Mouse (Mus musculus) hindbrain, embryonic 16.5 days (tissue): ENCODE results near the gene Teddm3. TPM values are rescaled to one million over a fixed set of nuclear protein-coding genes. Genes with fewer than 3 reads are reported as not detected.
"Not testable (repeated sequence)": the region's sequence is repeated elsewhere in the genome, so short reads cannot be mapped to it uniquely, and the experiment has no call there.

Source experiments
- ATAC-seq: fragments of 200-750 bp; cut with Nextera tagmentation; 2 replicates; pipeline ENCODE4 v1.8.0; 2017; ENCODE audit warnings: moderate TSS enrichment, moderate library complexity
- H3K27ac ChIP-seq: fragments of 300-500 bp; sonication (generic); 2 replicates; pipeline ENCODE4 v1.5.1; 2014; ENCODE audit warnings: low read depth, mild to moderate bottlenecking, control low read depth, low read length, moderate library complexity
- H3K27me3 ChIP-seq: fragments of 300-500 bp; sonication (generic); replicated peaks from 2 replicates; pipeline ENCODE4 v1.6.1; 2014; ENCODE audit warnings: low read length; ENCODE audit not compliant: control insufficient read depth, insufficient read depth
- H3K36me3 ChIP-seq: fragments of 300-500 bp; sonication (generic); 2 replicates; pipeline ENCODE4 v1.6.1; 2014; ENCODE audit warnings: mild to moderate bottlenecking, low read length, moderate library complexity, mixed read lengths; ENCODE audit not compliant: control insufficient read depth, insufficient read depth
- H3K4me1 ChIP-seq: fragments of 300-500 bp; sonication (generic); 2 replicates; pipeline ENCODE4 v1.6.1; 2014; ENCODE audit warnings: low read depth, low read length; ENCODE audit not compliant: control insufficient read depth, insufficient read depth
- H3K4me2 ChIP-seq: fragments of 300-500 bp; sonication (generic); 2 replicates; pipeline ENCODE4 v1.6.1; 2014; ENCODE audit warnings: mild to moderate bottlenecking, low read length, control low read depth, moderate library complexity
- H3K4me3 ChIP-seq: fragments of 300-500 bp; sonication (generic); 2 replicates; pipeline ENCODE4 v1.5.1; 2014; ENCODE audit warnings: mild to moderate bottlenecking, low read length, control low read depth, moderate library complexity
- H3K9ac ChIP-seq: fragments of 300-500 bp; sonication (generic); 2 replicates; pipeline ENCODE4 v1.6.1; 2014; ENCODE audit warnings: low read depth, mild to moderate bottlenecking, control low read depth, low read length, moderate library complexity
- H3K9me3 ChIP-seq: fragments of 300-500 bp; sonication (generic); 2 replicates; pipeline ENCODE4 v1.6.1; 2014; ENCODE audit warnings: mild to moderate bottlenecking, low read length, moderate library complexity; ENCODE audit not compliant: control insufficient read depth
- WGBS: fragments of 180-500 bp; shearing (Covaris S2); extraction: QIAGEN DNeasy Blood & Tissue Kit; methylation state at CpG from one replicate; pipeline ENCODE4 v1.1.7; 2014; 5-methylcytosine and 5-hydroxymethylcytosine counted together
- polyA plus RNA-seq: library from polyadenylated mRNA; unstranded; fragments of >200 nt; fragmentation: Nextera tagmentation; extraction: Ambion mirVana; gene quantifications from 2 replicates; pipeline ENCODE4 v1.2.1, GENCODE M21; 2015

Teddm3 gene
- 0.21 and 0.50 TPM in 2 replicates for polyA plus RNA-seq

GRCm38 (mm10) chr16:21153900-21154299, at the start of gene Teddm3:
Teddm3 (minus strand) TSS chr16:21154000.
- not testable (repeated sequence) for H3K27ac ChIP-seq, H3K36me3 ChIP-seq, H3K4me3 ChIP-seq, H3K4me2 ChIP-seq, H3K9ac ChIP-seq, H3K27me3 ChIP-seq, H3K9me3 ChIP-seq, H3K4me1 ChIP-seq, ATAC-seq
- WGBS: no CpG with 5 or more reads among the region's 2 CpGs

GRCm38 (mm10) chr16:21202731-21203130, 48.9 kb upstream of the Teddm3 start:
- Histone ChIP-seq H3K9me3 (no peaks in the 10 kb centered on the region), H3K4me1 (peaks cover 16% of the 10 kb centered on the region), H3K27me3 (no peaks in the 10 kb centered on the region), H3K9ac (no peak overlapping the region), H3K4me3 (no peak overlapping the region), H3K36me3 (no peaks in the 10 kb centered on the region), H3K4me2 (no peak overlapping the region), H3K27ac (no peak overlapping the region)
- no peak for ATAC-seq
- 86% methylated on average over 4 of the region's 4 CpGs for WGBS

DNA sequence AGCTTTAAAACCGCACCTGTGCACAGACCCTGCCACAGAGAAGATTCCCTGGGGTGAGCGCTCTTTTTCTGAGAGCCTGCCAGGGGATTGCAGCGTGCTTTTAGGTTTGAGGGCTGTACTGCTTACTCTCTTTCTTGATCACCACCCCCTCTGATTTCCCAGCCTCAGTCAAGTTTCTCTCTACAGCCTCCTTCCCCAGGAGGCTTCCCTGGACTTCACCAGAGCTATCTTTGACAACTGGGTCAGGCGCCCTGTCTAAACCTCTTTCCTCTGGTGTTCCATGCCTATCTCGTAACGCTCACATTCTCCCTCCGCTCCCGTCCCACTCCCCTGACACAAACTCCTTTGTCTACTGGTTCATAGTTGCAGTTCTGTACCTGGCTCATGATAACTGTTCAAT, 45.6 kb upstream of the Teddm3 start:
- WGBS: 62% methylated on average over 8 of the region's 8 CpGs
- no peak overlapping the region for H3K27ac ChIP-seq
- H3K36me3 ChIP-seq: no peaks in the 10 kb centered on the region
- H3K9ac ChIP-seq: no peak overlapping the region
- no peaks in the 10 kb centered on the region for H3K9me3 ChIP-seq
- no peak overlapping the region for H3K4me2 ChIP-seq
- H3K4me3 ChIP-seq: no peak overlapping the region
- H3K4me1 ChIP-seq: peaks cover 4% of the 10 kb centered on the region
- ATAC-seq: no peak
- no peaks in the 10 kb centered on the region for H3K27me3 ChIP-seq

DNA sequence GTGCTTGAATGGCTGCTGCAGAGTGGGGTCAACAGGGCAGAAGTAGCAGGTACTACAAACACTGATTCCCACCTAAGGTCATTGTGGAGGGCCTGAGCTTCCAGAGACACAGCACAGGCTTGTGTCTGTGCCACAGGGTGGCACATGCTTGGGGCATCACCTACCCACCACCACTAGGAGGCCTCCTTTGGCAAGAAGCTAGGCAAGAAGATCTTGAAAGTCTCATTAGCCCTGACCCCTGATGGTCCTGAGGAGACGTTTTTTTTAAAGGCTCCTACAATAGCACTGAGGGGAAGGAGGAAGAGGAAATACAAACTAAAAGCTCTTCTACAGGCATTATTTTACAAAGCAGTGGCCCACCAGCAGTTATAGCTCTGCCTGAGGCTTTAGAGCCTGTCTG, 44.7 kb upstream of the Teddm3 start:
- Histone ChIP-seq H3K27me3 (no peaks in the 10 kb centered on the region), H3K4me2 (no peak overlapping the region), H3K4me3 (no peak overlapping the region), H3K36me3 (no peaks in the 10 kb centered on the region), H3K4me1 (no peaks in the 10 kb centered on the region), H3K9me3 (no peaks in the 10 kb centered on the region), H3K9ac (no peak overlapping the region), H3K27ac (no peak overlapping the region)
- WGBS: 4% methylated on average over 1 of the region's 1 CpGs
- no peak for ATAC-seq

DNA sequence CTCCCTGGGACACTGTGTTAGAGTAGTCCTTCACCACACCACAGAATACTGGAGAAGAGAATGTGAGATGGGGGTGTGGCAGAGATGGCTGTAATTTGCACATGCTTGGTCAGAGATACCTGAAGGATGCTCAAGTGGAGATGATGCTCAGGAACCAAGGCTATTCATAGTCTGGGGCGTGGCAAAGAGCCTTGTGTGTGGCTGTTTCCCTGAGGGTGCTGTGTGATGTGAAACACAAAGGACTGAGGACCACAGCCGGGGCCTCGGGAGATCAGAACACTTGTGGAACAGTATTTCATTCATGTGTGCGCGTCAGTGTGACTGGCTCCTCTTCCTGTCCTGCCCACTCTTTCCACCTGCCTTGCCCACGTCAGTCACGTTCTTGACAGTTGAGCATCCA, 44.2 kb upstream of the Teddm3 start:
- Histone ChIP-seq H3K4me3 (no peak overlapping the region), H3K9ac (no peak overlapping the region), H3K27me3 (no peaks in the 10 kb centered on the region), H3K27ac (no peak overlapping the region), H3K4me1 (no peaks in the 10 kb centered on the region), H3K9me3 (no peaks in the 10 kb centered on the region), H3K4me2 (no peak overlapping the region), H3K36me3 (no peaks in the 10 kb centered on the region)
- WGBS: 84% methylated on average over 7 of the region's 7 CpGs
- no peak for ATAC-seq

DNA sequence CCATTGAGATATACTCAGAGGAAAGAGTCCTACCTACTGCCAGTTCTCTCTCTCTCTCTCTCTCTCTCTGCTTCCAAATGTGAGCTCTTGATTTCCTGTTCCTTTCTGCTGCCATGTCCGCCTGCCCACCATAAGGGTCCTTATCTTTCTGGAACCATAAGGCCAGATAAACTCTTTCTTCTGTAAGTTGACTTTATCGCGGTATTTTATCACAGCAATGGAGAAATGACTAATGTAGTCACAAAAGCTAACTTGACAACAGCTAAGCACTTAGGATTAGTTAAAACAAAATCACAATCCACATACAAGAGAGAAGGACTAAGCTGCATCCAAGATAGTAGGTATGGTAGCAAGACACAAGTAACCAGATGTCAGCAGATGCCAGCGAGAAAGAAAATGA, 43.7 kb upstream of the Teddm3 start:
- WGBS: 93% methylated on average over 4 of the region's 4 CpGs
- Histone ChIP-seq H3K27me3 (no peaks in the 10 kb centered on the region), H3K4me2 (no peak overlapping the region), H3K27ac (no peak overlapping the region), H3K36me3 (no peaks in the 10 kb centered on the region), H3K9me3 (no peaks in the 10 kb centered on the region), H3K4me1 (no peaks in the 10 kb centered on the region), H3K9ac (no peak overlapping the region), H3K4me3 (no peak overlapping the region)
- no peak for ATAC-seq

GRCm38 (mm10) chr16:21196576-21196975, 42.8 kb upstream of the Teddm3 start:
- Histone ChIP-seq H3K4me1 (no peaks in the 10 kb centered on the region), H3K9me3 (no peaks in the 10 kb centered on the region), H3K27me3 (no peaks in the 10 kb centered on the region), H3K4me3 (no peak overlapping the region), H3K27ac (no peak overlapping the region), H3K36me3 (no peaks in the 10 kb centered on the region), H3K9ac (no peak overlapping the region), H3K4me2 (no peak overlapping the region)
- WGBS: 97% methylated on average over 3 of the region's 3 CpGs
- ATAC-seq: no peak

GRCm38 (mm10) chr16:21195260-21195866, 41.6 kb upstream of the Teddm3 start:
- 60% methylated on average over 8 of the region's 8 CpGs for WGBS
- H3K4me2 ChIP-seq: no peak overlapping the region
- H3K4me1 ChIP-seq: no peaks in the 10 kb centered on the region
- no peaks in the 10 kb centered on the region for H3K36me3 ChIP-seq
- no peaks in the 10 kb centered on the region for H3K27me3 ChIP-seq
- no peak for ATAC-seq
- H3K9me3 ChIP-seq: no peaks in the 10 kb centered on the region
- H3K4me3 ChIP-seq: no peak overlapping the region
- H3K27ac ChIP-seq: no peak overlapping the region
- H3K9ac ChIP-seq: no peak overlapping the region

- no peaks in the 10 kb centered on the region for H3K27me3 ChIP-seq
- H3K36me3 ChIP-seq: no peaks in the 10 kb centered on the region
- 89% methylated on average over 12 of the region's 12 CpGs for WGBS
- no peak overlapping the region for H3K9ac ChIP-seq
- no peak overlapping the region for H3K27ac ChIP-seq
- no peak for ATAC-seq
- no peaks in the 10 kb centered on the region for H3K9me3 ChIP-seq
- H3K4me2 ChIP-seq: no peak overlapping the region
- no peaks in the 10 kb centered on the region for H3K4me1 ChIP-seq
- no peak overlapping the region for H3K4me3 ChIP-seq
These were observed 40.4 kb upstream of the Teddm3 start for GRCm38 (mm10) chr16:21194182-21194581.
